Mouse (Mus musculus) ES-Bruce4 (cell line): ENCODE results near the gene Fsd2.

Source experiments
- CTCF ChIP-seq: IDR thresholded peaks from one replicate; pipeline ENCODE4 v1.8.1; 2011; ENCODE audit warnings: low read depth, low read length
- POLR2A ChIP-seq: IDR thresholded peaks from one replicate; pipeline ENCODE4 v1.8.1; 2011; ENCODE audit warnings: low read length; ENCODE audit not compliant: insufficient read depth

DNA sequence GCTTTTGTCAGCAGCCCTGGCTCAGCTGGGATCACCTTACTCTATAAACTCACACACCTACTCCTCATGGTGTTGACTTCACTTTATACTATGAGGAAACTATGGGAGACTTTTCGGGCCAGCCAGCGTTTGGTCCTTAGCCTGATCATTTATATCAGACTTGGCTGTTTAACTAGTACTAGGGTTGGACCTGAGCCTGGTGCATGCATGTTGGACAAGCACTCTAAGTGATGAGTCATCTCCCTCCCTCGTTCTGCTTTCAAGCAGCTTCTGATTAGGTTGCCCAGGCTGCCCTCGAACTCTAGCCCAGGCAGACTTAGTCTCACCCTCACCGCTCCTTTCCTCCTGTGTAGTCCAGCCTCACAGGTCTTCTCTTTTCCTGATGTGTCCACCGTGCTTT, 6.7 kb upstream of the Fsd2 start:
- no peak for TF ChIP-seq POLR2A
- no peak for TF ChIP-seq CTCF
